Mouse (Mus musculus) ES-E14 (cell line): ENCODE measurements around the gene Adamtsl4.
A peak's percentile ranks its signal among the peaks of the same experiment; 100 is the strongest.

Source experiments
- CHD2 ChIP-seq: IDR thresholded peaks from 2 replicates; pipeline ENCODE4 v1.6.1; 2014; ENCODE audit warnings: mild to moderate bottlenecking, low read depth, low read length, inconsistent platforms
- HCFC1 ChIP-seq: IDR thresholded peaks from 2 replicates; pipeline ENCODE4 v1.6.1; 2012; ENCODE audit warnings: low read length, inconsistent platforms, borderline replicate concordance; ENCODE audit not compliant: insufficient read depth
- MAFK ChIP-seq: IDR thresholded peaks from 2 replicates; pipeline ENCODE4 v1.6.1; 2014; ENCODE audit warnings: mild to moderate bottlenecking, low read depth, low read length, inconsistent platforms; ENCODE audit not compliant: insufficient read depth
- ZC3H11A ChIP-seq: IDR thresholded peaks from 2 replicates; pipeline ENCODE4 v1.6.1; 2012; ENCODE audit warnings: low read depth, mild to moderate bottlenecking, inconsistent platforms, low read length, borderline replicate concordance
- ZNF384 ChIP-seq: IDR thresholded peaks from 2 replicates; pipeline ENCODE4 v1.6.1; 2012; ENCODE audit warnings: low read depth, low read length, inconsistent platforms

- no peak for TF ChIP-seq ZNF384
- TF ChIP-seq MAFK: no peak
- no peak for TF ChIP-seq ZC3H11A
- TF ChIP-seq CHD2: peak; percentile 37; the same call in 1 of the 2 replicates
- peak; percentile 54; the same call in 1 of the 2 replicates for TF ChIP-seq HCFC1
Observed at GRCm38 (mm10) chr3:95674812-95675211, 12.9 kb downstream of the Adamtsl4 start.
